Mouse (Mus musculus) adrenal gland, postnatal 10 days (tissue): ENCODE results near the gene Olfr178. TPM values are rescaled to one million over a fixed set of nuclear protein-coding genes. Genes with fewer than 3 reads are reported as not detected.

Experiments
- DNase-seq: peaks from one replicate; pipeline ENCODE4 v3.0.0; 2021; ENCODE audit warnings: mixed read lengths
- long read RNA-seq, 2 experiments: library from polyadenylated mRNA; stranded (forward); transcript quantifications; one replicate each; pipeline ENCODE4 v2.0.0; 2021
- total RNA-seq, 2 experiments: library from RNA; stranded (reverse); gene quantifications; 2 replicates each; pipeline ENCODE4 v1.2.3; 2021

Gene Olfr178
- total RNA-seq = not detected
- long read RNA-seq, experiment 1 = 0 reads
- long read RNA-seq, experiment 2 = 0 reads

DNA sequence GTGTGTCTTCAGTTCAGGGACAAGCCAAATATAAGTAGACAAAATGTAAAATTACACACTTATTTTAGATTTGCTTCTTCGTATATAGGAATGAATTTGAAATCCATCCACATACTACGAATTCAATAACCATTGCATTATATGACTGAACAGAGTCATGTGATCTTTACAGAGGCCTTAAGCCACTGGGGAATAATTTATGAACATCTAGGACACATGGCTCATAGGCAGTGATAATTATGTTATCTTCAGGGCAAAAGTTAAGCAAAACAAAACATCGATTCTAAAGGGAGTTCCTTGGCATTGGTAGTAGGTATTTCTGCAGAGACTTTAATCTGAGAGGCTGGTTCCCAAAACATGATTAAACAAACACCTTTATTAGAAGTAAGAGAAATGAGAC is at the start of gene Olfr178:
TSS of gene Olfr178 (minus strand) at position 101 of the 400 bp plus-strand sequence.
- no peak for DNase-seq

- no peak for DNase-seq
These were observed 37.4 kb upstream of the Olfr178 start, which contains the start of gene Olfr180 for GRCm38 (mm10) chr16:58929292-58929691. TSS of gene Olfr180 (minus strand) at chr16:58929392.

GRCm38 (mm10) chr16:58928655-58929054 is 36.8 kb upstream of the Olfr178 start, which contains the start of gene Olfr181:
TSS of gene Olfr181 (minus strand) at chr16:58928755.
- no peak for DNase-seq

- DNase-seq = no peak
These were observed 7.4 kb downstream of the Olfr178 start for GRCm38 (mm10) chr16:58884416-58884815.

DNA sequence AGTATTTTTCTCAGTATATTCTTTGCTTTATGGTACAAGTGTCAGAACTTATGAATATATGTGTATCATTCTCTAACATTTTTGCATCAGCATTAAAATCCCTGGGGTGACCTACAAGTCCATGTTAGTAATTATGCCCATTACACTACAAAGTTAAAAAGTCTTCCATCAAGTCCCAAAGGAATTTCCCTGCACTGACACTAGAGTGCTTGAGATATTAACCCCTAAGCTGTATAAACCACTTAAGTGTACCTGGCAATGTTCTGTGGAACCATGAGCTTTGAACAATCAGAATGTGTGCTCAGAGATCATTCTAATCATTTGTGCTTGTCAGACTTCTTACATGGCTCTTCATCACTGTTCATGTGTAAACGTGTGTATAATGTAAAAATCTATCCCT is 17.2 kb downstream of the Olfr178 start, which contains the start of gene Olfr177:
TSS of gene Olfr177 (minus strand) at position 101 of the 400 bp plus-strand sequence.
- DNase-seq = no peak

DNA sequence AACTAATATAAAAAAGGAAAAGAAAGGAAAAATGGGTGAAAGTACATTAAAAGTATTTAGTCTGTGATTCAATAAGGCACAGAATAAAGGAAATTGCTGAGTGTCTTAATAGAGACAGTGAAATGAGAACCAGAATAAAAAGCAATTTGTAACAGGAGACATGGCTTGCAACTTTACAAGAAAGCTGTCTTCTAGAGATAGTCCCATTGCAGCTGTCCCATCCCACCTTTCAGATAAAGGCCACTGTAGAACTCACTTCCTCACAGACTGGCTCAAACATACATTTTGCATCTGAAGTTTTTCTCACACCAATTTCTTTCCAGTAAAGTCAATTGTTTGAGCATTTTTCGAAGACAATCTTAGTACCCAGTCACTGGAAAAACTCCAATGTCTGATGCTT is 30.4 kb downstream of the Olfr178 start:
- DNase-seq = no peak

- no peak for DNase-seq
These were observed 31.7 kb downstream of the Olfr178 start for GRCm38 (mm10) chr16:58860032-58860737.

Other genes starting within 250 kb of the Olfr178 start
- gene Cpox, start 221.8 kb downstream of the Olfr178 start, total RNA-seq = 10 to 100 TPM; 33.6 to 36.4 TPM
- not detected for gene Gpr15, start 173.0 kb downstream of the Olfr178 start, total RNA-seq
- 10 to 100 TPM; 65.5 to 80.0 TPM for gene Cldnd1, start 164.2 kb downstream of the Olfr178 start, total RNA-seq
- gene Olfr172, start 128.9 kb downstream of the Olfr178 start, total RNA-seq = not detected
- not detected for gene Olfr173, start 91.8 kb downstream of the Olfr178 start, total RNA-seq
- gene Olfr175-ps1, start 65.3 kb downstream of the Olfr178 start, total RNA-seq = not detected
- not detected for gene Olfr177, start 17.3 kb downstream of the Olfr178 start, total RNA-seq
- gene Olfr181, start 36.7 kb upstream of the Olfr178 start, total RNA-seq = not detected
- gene Olfr180, start 37.3 kb upstream of the Olfr178 start, total RNA-seq = not detected
- gene Olfr183, start 103.3 kb upstream of the Olfr178 start, total RNA-seq = not detected
- gene Olfr186, start 138.2 kb upstream of the Olfr178 start, total RNA-seq = not detected
- not detected for gene Olfr187, start 147.7 kb upstream of the Olfr178 start, total RNA-seq
- not detected for gene Olfr190, start 185.9 kb upstream of the Olfr178 start, total RNA-seq
- gene Olfr191, start 197.8 kb upstream of the Olfr178 start, total RNA-seq = not detected
- not detected for gene Olfr193, start 219.8 kb upstream of the Olfr178 start, total RNA-seq
- not detected for gene Olfr194, start 229.0 kb upstream of the Olfr178 start, total RNA-seq